Comparison of ENCODE assay signal across 9 mouse cellular contexts in the genomic region with DNA sequence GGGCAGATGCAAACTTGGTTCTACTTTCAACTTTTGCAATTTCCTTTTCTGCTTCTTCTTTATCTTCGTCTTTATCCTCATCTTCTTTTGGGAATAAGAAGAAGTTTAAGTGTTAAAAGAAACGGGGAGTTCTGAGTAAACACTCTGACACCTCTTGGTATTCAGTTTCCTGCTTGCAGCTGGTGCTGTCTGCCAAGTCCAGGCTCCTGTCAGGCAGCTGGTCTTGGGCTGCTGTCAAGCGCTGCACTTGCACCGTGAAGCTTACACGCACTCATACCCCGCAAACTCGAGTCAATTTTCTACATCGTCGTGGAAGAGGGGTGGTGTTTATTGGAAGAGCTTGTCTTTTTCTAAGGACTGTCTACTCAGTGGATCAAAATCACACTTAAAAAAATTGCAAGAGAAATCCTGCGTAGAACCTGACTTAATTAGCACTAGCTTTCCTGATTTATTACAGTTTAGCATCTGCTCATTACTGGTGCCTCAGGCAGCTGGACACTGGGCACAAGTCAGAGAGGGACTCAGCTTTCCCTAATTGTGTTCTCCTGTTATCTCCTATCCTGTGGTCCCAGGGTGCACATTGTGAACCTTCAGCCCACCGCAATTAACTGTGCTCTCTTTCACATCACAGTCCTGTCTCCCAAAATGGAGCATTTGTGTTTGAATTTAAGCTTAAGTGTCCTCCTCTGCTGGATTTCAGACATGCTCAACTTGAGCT. TPM values are rescaled to one million over a fixed set of nuclear protein-coding genes. Genes with fewer than 3 reads are reported as not detected.
DNase-seq lines count a peak whose midpoint lies in the region; ATAC-seq lines count a peak whose summit lies in the region.
"Had no signal": no experiment of that assay in that cellular context is flagged by ENCODE, and none has a peak within 500 bp of the region (broad histone marks: within the 10 kb centered on the region; RNA-seq: fewer than 3 reads in every experiment).

No protein-coding gene starts in this region.

- no peak overlapping the region for H3K9ac ChIP-seq in kidney, embryonic 16.5 days (replicated peaks; ENCODE audit: low read length)
- H3K9ac ChIP-seq in neural tube, embryonic 15.5 days (replicated peaks) = no peak overlapping the region
- H3K9ac ChIP-seq: embryonic facial prominence, embryonic 15.5 days had no signal

- no peak overlapping the region for H3K27ac ChIP-seq in kidney, embryonic 16.5 days (ENCODE audit: low read length)
- no peak overlapping the region for H3K27ac ChIP-seq in neural tube, embryonic 15.5 days (replicated peaks)
- H3K27ac ChIP-seq: embryonic facial prominence, embryonic 15.5 days; left cerebral cortex, adult 2 months had no signal

- DNase-seq in kidney, adult 9 months = no peak
- peak; percentile 38 for DNase-seq in right cerebral cortex, adult 18-20 months
- DNase-seq in right cerebral cortex, postnatal 25 days = no peak
- peak; percentile 39 for DNase-seq in gastrocnemius, postnatal 10 days

- no peaks in the 10 kb centered on the region for H3K27me3 ChIP-seq in kidney, embryonic 16.5 days (ENCODE audit: insufficient read depth, low read length)
- no peaks in the 10 kb centered on the region for H3K27me3 ChIP-seq in neural tube, embryonic 15.5 days (replicated peaks)
- H3K27me3 ChIP-seq: embryonic facial prominence, embryonic 15.5 days had no signal

- peak overlapping the region; percentile 27 for H3K4me2 ChIP-seq in kidney, embryonic 16.5 days (replicated peaks; ENCODE audit: low read depth, low read length)
- H3K4me2 ChIP-seq in neural tube, embryonic 15.5 days = no peak overlapping the region
- H3K4me2 ChIP-seq: embryonic facial prominence, embryonic 15.5 days had no signal

- no peak overlapping the region for H3K4me3 ChIP-seq in kidney, embryonic 16.5 days (ENCODE audit: low read length)
- no peak overlapping the region for H3K4me3 ChIP-seq in neural tube, embryonic 15.5 days (replicated peaks)
- H3K4me3 ChIP-seq: embryonic facial prominence, embryonic 15.5 days; left cerebral cortex, adult 2 months had no signal

- WGBS in kidney, embryonic 16.5 days = 24% methylated on average over 11 of the region's 11 CpGs
- 40% methylated on average over 11 of the region's 11 CpGs for WGBS in neural tube, embryonic 15.5 days

- H3K4me1 ChIP-seq in kidney, embryonic 16.5 days (ENCODE audit: insufficient read depth, low read length) = no peaks in the 10 kb centered on the region
- H3K4me1 ChIP-seq in neural tube, embryonic 15.5 days = 0 out of 2 replicates have a peak, but pooled peaks cover 5% of the 10 kb centered on the region

- peak; percentile 83; the same call in 1 of the 2 replicates for ATAC-seq in kidney, embryonic 16.5 days (ENCODE audit: low FRiP score, low TSS enrichment)
- 0 out of 2 replicates have a peak, but pooled peaks have one; percentile 33 for ATAC-seq in neural tube, embryonic 15.5 days (ENCODE audit: low FRiP score)
- no peak for ATAC-seq in activated CD4-positive, CD25-positive, alpha-beta regulatory T cell, adult 4 months

- no peaks in the 10 kb centered on the region for H3K9me3 ChIP-seq in kidney, embryonic 16.5 days (ENCODE audit: low read length)
- no peaks in the 10 kb centered on the region for H3K9me3 ChIP-seq in neural tube, embryonic 15.5 days (replicated peaks)
- H3K9me3 ChIP-seq: embryonic facial prominence, embryonic 15.5 days had no signal

- no peaks in the 10 kb centered on the region for H3K36me3 ChIP-seq in kidney, embryonic 16.5 days (ENCODE audit: insufficient read depth, low read length)
- H3K36me3 ChIP-seq in neural tube, embryonic 15.5 days = no peaks in the 10 kb centered on the region
- H3K36me3 ChIP-seq: embryonic facial prominence, embryonic 15.5 days had no signal

RNA-seq across cellular contexts. Expression of a gene that starts 3.5 kb away (rescaled TPM):
- polyA plus RNA-seq in kidney, embryonic 16.5 days (2015; fragmentation: Nextera tagmentation; extraction: Ambion mirVana) = not detected in 2 replicates
- not detected for total RNA-seq in gastrocnemius, postnatal 10 days (2021)
- polyA plus RNA-seq in neural tube, embryonic 15.5 days (2015; fragmentation: Nextera tagmentation; extraction: Ambion mirVana) = 0.17 and 0.86 TPM in 2 replicates
- not detected for polyA plus RNA-seq in activated CD4-positive, CD25-positive, alpha-beta regulatory T cell, adult 4 months (2017; shearing (Covaris generic))

Comparison
In these comparisons a context has a peak if more than half of its experiments do, and no peak if none do; other contexts are left out.
1. DNase-seq: peak in right cerebral cortex, adult 18-20 months (single experiment) and gastrocnemius, postnatal 10 days (single experiment); none in kidney, adult 9 months (single experiment) and right cerebral cortex, postnatal 25 days (single experiment).